12 mouse cellular contexts compared by ENCODE assay signal in the genomic region with DNA sequence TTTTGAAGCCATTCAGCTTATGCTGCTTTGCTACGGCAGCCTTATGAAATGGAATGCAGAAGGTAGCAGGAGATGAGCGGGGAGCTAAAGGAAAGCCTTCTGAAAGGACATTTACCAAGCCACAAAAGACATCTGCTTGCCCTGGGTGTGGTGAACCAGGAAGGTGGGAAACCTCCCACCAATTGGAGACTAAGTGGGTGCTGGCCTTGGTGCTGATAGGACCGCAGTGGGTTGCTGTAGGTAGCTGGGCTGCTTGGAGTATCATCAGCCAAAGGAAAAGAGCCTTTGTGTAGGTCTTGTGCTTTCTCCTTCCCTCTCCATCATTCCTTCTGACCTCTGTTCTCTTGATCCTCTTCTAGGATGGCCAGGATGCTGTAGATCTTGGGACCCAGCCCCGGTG.
DNase-seq lines count a peak whose midpoint lies in the region; ATAC-seq and TF ChIP-seq lines count a peak whose summit lies in the region.
"Had no signal": no experiment of that assay in that cellular context is flagged by ENCODE, and none has a peak within 500 bp of the region (broad histone marks: within the 10 kb centered on the region; RNA-seq: fewer than 3 reads in every experiment).

No protein-coding gene starts in this region.

- H3K27ac ChIP-seq in kidney, embryonic 16.5 days (ENCODE audit: low read length): no peak overlapping the region
- H3K27ac ChIP-seq: left cerebral cortex, adult 2 months; midbrain, embryonic 13.5 days had no signal

- H3K9ac ChIP-seq in kidney, embryonic 16.5 days (replicated peaks; ENCODE audit: low read length): no peak overlapping the region
- H3K9ac ChIP-seq: midbrain, embryonic 13.5 days had no signal

- H3K79me2 ChIP-seq in myocyte (ENCODE audit: control insufficient read depth, insufficient read depth): no peaks in the 10 kb centered on the region

- TF ChIP-seq POLR2A in myocyte (IDR thresholded peaks at IDR 0.05; ENCODE audit: insufficient read length, low read depth): no peak

- no peak overlapping the region for H3ac ChIP-seq in myocyte (ENCODE audit: control insufficient read depth, insufficient read length)

- H3K27me3 ChIP-seq in kidney, embryonic 16.5 days (ENCODE audit: insufficient read depth, low read length): no peaks in the 10 kb centered on the region
- H3K27me3 ChIP-seq in myocyte (ENCODE audit: control insufficient read depth, insufficient read depth, insufficient read length): no peaks in the 10 kb centered on the region
- H3K27me3 ChIP-seq: midbrain, embryonic 13.5 days had no signal

- no peaks in the 10 kb centered on the region for H3K9me3 ChIP-seq in kidney, embryonic 16.5 days (ENCODE audit: low read length)
- H3K9me3 ChIP-seq: midbrain, embryonic 13.5 days had no signal

- 38% methylated on average over 4 of the region's 4 CpGs for WGBS in kidney, embryonic 16.5 days

- ATAC-seq in kidney, embryonic 16.5 days (ENCODE audit: low FRiP score, low TSS enrichment): no peak
- ATAC-seq: midbrain, embryonic 13.5 days had no signal

- peak; percentile 11 for DNase-seq in kidney, postnatal 14 days
- DNase-seq in ES-CJ7 (ENCODE audit: low read depth, low spot score): peak; percentile 63
- peak; percentile 80 for DNase-seq in embryo, embryonic 10 days (ENCODE audit: low spot score)
- DNase-seq in gastrocnemius, postnatal 10 days: no peak
- DNase-seq in left cerebral cortex, adult 9 months (ENCODE audit: low spot score in 2 of 2): no peak
- DNase-seq: cerebellum, adult 9-11 months; gastrocnemius, postnatal 14 days; lung, adult 18-20 months had no signal

- H3K4me3 ChIP-seq in kidney, embryonic 16.5 days (ENCODE audit: low read length): no peak overlapping the region
- H3K4me3 ChIP-seq in myocyte: no peak overlapping the region
- H3K4me3 ChIP-seq: left cerebral cortex, adult 2 months; midbrain, embryonic 13.5 days had no signal

- no peaks in the 10 kb centered on the region for H3K36me3 ChIP-seq in kidney, embryonic 16.5 days (ENCODE audit: insufficient read depth, low read length)
- H3K36me3 ChIP-seq in myocyte (ENCODE audit: control insufficient read depth, insufficient read depth): no peaks in the 10 kb centered on the region
- H3K36me3 ChIP-seq: midbrain, embryonic 13.5 days had no signal

- H3K4me2 ChIP-seq in kidney, embryonic 16.5 days (replicated peaks; ENCODE audit: low read depth, low read length): no peak overlapping the region
- H3K4me2 ChIP-seq in myocyte (ENCODE audit: low read depth): no peak overlapping the region
- H3K4me2 ChIP-seq: midbrain, embryonic 13.5 days had no signal

- H3K4me1 ChIP-seq in kidney, embryonic 16.5 days (ENCODE audit: insufficient read depth, low read length): no peaks in the 10 kb centered on the region
- H3K4me1 ChIP-seq: midbrain, embryonic 13.5 days had no signal

TF ChIP-seq in myocyte, 11 proteins besides CTCF, POLR2A, EP300 and RAD21:
- peak; percentile 85 for TF ChIP-seq REST (IDR thresholded peaks at IDR 0.05; ENCODE audit: insufficient read depth, insufficient read length)
- no peak for TF ChIP-seq MYOD1 (IDR thresholded peaks at IDR 0.05; ENCODE audit: control insufficient read depth in 1 of 3, insufficient read length in 2 of 3, low read depth in 2 of 3)
- TF ChIP-seq CEBPB (IDR thresholded peaks at IDR 0.05; ENCODE audit: insufficient read depth, poor library complexity, severe bottlenecking): no peak
- TF ChIP-seq USF1 (IDR thresholded peaks at IDR 0.05; ENCODE audit: low read depth): no peak

Comparison
In these comparisons a context has a peak if more than half of its experiments do, and no peak if none do; other contexts are left out.
1. DNase-seq: peak in kidney, postnatal 14 days (single experiment), ES-CJ7 (single experiment) and embryo, embryonic 10 days (single experiment); none in gastrocnemius, postnatal 10 days (single experiment) and left cerebral cortex, adult 9 months (0 of 2).